Mouse (Mus musculus): ENCODE data around the gene Copg1. TPM values are rescaled to one million over a fixed set of nuclear protein-coding genes. Genes with fewer than 3 reads are reported as not detected.
A peak's percentile ranks its signal among the peaks of the same experiment; 100 is the strongest.

Gene Copg1
- total RNA-seq, 2 experiments from 2014 or later: 29.2 to 34.4 TPM

GRCm38 (mm10) chr6:87851871-87852270 is 35.7 kb upstream of the Copg1 start:
- peak overlapping the region; percentile 96; the same call in 1 of the 2 replicates for H3K4me3 ChIP-seq
- H3K27ac ChIP-seq: peak overlapping the region; percentile 100
- intact Hi-C loops (cut with DNase I): loop anchor here (5.0 kb wide), 1 partner anchor 35 kb away; the partner anchor contains the start of gene Copg1

GRCm38 (mm10) chr6:87853446-87853845 is 34.2 kb upstream of the Copg1 start:
- peak overlapping the region; percentile 100 for H3K27ac ChIP-seq
- DNase-seq: no peak
- no peak overlapping the region for H3K4me3 ChIP-seq
- no peak for TF ChIP-seq CTCF (IDR thresholded peaks at IDR 0.05)
- intact Hi-C loops (cut with DNase I): loop anchor here (5.0 kb wide), 1 partner anchor 34 kb away; the partner anchor contains the start of gene Copg1

More at GRCm38 (mm10) chr6:87851871-87852270, 35.7 kb upstream of the Copg1 start:
- no peak for TF ChIP-seq CTCF (IDR thresholded peaks at IDR 0.05)
- no peak for DNase-seq

- TF ChIP-seq CTCF (IDR thresholded peaks at IDR 0.05): no peak
- no peak overlapping the region for H3K27ac ChIP-seq
- intact Hi-C loops (cut with DNase I): no loop called here
- no peak for DNase-seq
- H3K4me3 ChIP-seq: no peak overlapping the region
Measured at GRCm38 (mm10) chr6:87857071-87857470, 30.5 kb upstream of the Copg1 start.

- Histone ChIP-seq H3K4me3 (no peak overlapping the region), H3K27ac (peak overlapping the region; percentile 38; the same call in 1 of the 2 replicates)
- TF ChIP-seq CTCF (IDR thresholded peaks at IDR 0.05): no peak
- intact Hi-C loops (cut with DNase I): no loop called here
- peak; percentile 43 for DNase-seq
Measured at GRCm38 (mm10) chr6:87866211-87866610, 21.4 kb upstream of the Copg1 start.

- intact Hi-C loops (cut with DNase I): no loop called here
- DNase-seq: no peak
- no peak overlapping the region for H3K4me3 ChIP-seq
- TF ChIP-seq CTCF (IDR thresholded peaks at IDR 0.05): no peak
- H3K27ac ChIP-seq: peak overlapping the region; percentile 94
Measured at GRCm38 (mm10) chr6:87867256-87867655, 20.4 kb upstream of the Copg1 start.

- peak; percentile 96 for DNase-seq
- Histone ChIP-seq H3K4me3 (peak overlapping the region; percentile 64), H3K27ac (peak overlapping the region; percentile 94)
- no peak for TF ChIP-seq CTCF (IDR thresholded peaks at IDR 0.05)
- intact Hi-C loops (cut with DNase I): no loop called here
Measured at GRCm38 (mm10) chr6:87868871-87869506, 18.6 kb upstream of the Copg1 start.

- TF ChIP-seq CTCF (IDR thresholded peaks at IDR 0.05): no peak
- intact Hi-C loops (cut with DNase I): no loop called here
- DNase-seq: no peak
- peak overlapping the region; percentile 94 for H3K27ac ChIP-seq
- H3K4me3 ChIP-seq: no peak overlapping the region
Measured at GRCm38 (mm10) chr6:87870440-87870839, 17.2 kb upstream of the Copg1 start.

- intact Hi-C loops (cut with DNase I): no loop called here
- no peak for TF ChIP-seq CTCF (IDR thresholded peaks at IDR 0.05)
- no peak for DNase-seq
Measured at GRCm38 (mm10) chr6:87871240-87871639, 16.4 kb upstream of the Copg1 start.

GRCm38 (mm10) chr6:87873104-87873503 is 14.5 kb upstream of the Copg1 start:
- no peak overlapping the region for H3K4me3 ChIP-seq
- H3K27ac ChIP-seq: peak overlapping the region; percentile 94
- intact Hi-C loops (cut with DNase I): no loop called here
- TF ChIP-seq CTCF (IDR thresholded peaks at IDR 0.05): peak; percentile 11; the same call in 1 of the 2 replicates
- peak; percentile 92 for DNase-seq

More at GRCm38 (mm10) chr6:87871240-87871639, 16.4 kb upstream of the Copg1 start:
- H3K4me3 ChIP-seq: no peak overlapping the region
- H3K27ac ChIP-seq: peak overlapping the region; percentile 94

GRCm38 (mm10) chr6:87873963-87874362 is 13.7 kb upstream of the Copg1 start:
- DNase-seq: no peak
- H3K27ac ChIP-seq: peak overlapping the region; percentile 94
- no peak overlapping the region for H3K4me3 ChIP-seq
- peak; percentile 34; the same call in 1 of the 2 replicates for TF ChIP-seq CTCF (IDR thresholded peaks at IDR 0.05)
- intact Hi-C loops (cut with DNase I): no loop called here

- peak; percentile 95 for DNase-seq
- peak overlapping the region; percentile 94 for H3K27ac ChIP-seq
- intact Hi-C loops (cut with DNase I): no loop called here
Measured at GRCm38 (mm10) chr6:87875083-87875482, 12.5 kb upstream of the Copg1 start.

GRCm38 (mm10) chr6:87875562-87875961 is 12.1 kb upstream of the Copg1 start:
- peak; percentile 42 for DNase-seq
- Histone ChIP-seq H3K27ac (peak overlapping the region; percentile 94), H3K4me3 (peak overlapping the region; percentile 41; the same call in 1 of the 2 replicates)
- intact Hi-C loops (cut with DNase I): no loop called here
- TF ChIP-seq CTCF (IDR thresholded peaks at IDR 0.05): no peak

More at GRCm38 (mm10) chr6:87875083-87875482, 12.5 kb upstream of the Copg1 start:
- H3K4me3 ChIP-seq: no peak overlapping the region
- no peak for TF ChIP-seq CTCF (IDR thresholded peaks at IDR 0.05)

- no peak for TF ChIP-seq CTCF (IDR thresholded peaks at IDR 0.05)
- intact Hi-C loops (cut with DNase I): no loop called here
- H3K4me3 ChIP-seq: peak overlapping the region; percentile 41
- peak overlapping the region; percentile 94 for H3K27ac ChIP-seq
- DNase-seq: peak; percentile 65
Measured at GRCm38 (mm10) chr6:87876068-87876643, 11.5 kb upstream of the Copg1 start.
